Mouse (Mus musculus) megakaryocyte, embryonic 14.5 days (primary cell): Measurements from ENCODE around the gene Fam19a2.

Experiments used
- FLI1 ChIP-seq: IDR thresholded peaks from 2 replicates; pipeline ENCODE4 v1.6.1; 2012; ENCODE audit warnings: low read length, inconsistent platforms, mixed read lengths
- GATA1 ChIP-seq: IDR thresholded peaks from 3 replicates; pipeline ENCODE4 v1.6.1; 2012; ENCODE audit warnings: mixed read lengths, low read length, inconsistent platforms, borderline replicate concordance

DNA sequence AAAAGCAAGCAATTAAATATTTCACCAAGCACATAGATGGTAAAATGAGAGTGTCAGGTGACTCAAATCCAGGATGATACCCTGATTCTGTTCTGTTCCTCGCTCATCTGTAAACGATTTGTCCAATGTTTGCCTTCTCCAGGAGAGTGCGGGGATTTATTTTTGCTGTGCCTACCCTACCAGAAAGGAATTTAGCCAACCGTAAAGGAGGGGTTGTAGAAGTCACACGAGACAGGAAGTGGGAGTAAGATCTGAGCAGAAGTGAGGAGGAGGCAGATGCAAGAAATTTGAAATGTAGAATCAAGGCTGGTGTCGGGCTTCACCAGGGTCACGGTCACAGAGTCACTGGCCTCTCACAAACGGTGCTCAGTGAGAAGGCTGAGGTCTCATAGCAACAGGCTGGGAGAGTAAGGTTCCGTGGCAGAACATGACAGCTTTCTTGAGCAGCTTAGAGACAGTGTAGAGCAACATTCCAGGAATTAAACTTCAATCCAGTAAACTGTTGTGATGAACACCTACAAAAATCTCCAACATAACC is 419.0 kb downstream of the Fam19a2 start:
- TF ChIP-seq FLI1, result no peak
- TF ChIP-seq GATA1, result no peak
